Mouse (Mus musculus) kidney, embryonic 14.5 days (tissue): ENCODE measurements at regions not wholly inside any gene's neighbourhood (a gene's known extent, or its start where the extent isn't known, plus 50 kb on each side); places are given as distances from the start of the nearest gene placed in this dataset.

Experiments used
- ATAC-seq: fragments of 200-750 bp; cut with Nextera tagmentation; 2 replicates; pipeline ENCODE4 v1.8.0; 2017; ENCODE audit warnings: moderate number of reproducible peaks, mild to moderate bottlenecking, moderate TSS enrichment, moderate library complexity; ENCODE audit not compliant: low FRiP score, low TSS enrichment
- H3K27ac ChIP-seq: fragments of 300-500 bp; sonication (generic); 2 replicates; pipeline ENCODE4 v1.5.1; 2014; ENCODE audit warnings: low read depth, mild to moderate bottlenecking, low read length, moderate library complexity, mixed read lengths
- H3K27me3 ChIP-seq: fragments of 300-500 bp; sonication (generic); 2 replicates; pipeline ENCODE4 v1.6.1; 2014; ENCODE audit warnings: mild to moderate bottlenecking, low read length; ENCODE audit not compliant: control insufficient read depth, insufficient read depth
- H3K36me3 ChIP-seq: fragments of 300-500 bp; sonication (generic); 2 replicates; pipeline ENCODE4 v1.6.1; 2014; ENCODE audit warnings: low read length, mixed read lengths; ENCODE audit not compliant: control insufficient read depth, insufficient read depth
- H3K4me1 ChIP-seq: fragments of 300-500 bp; sonication (generic); 2 replicates; pipeline ENCODE4 v1.6.1; 2014; ENCODE audit warnings: low read length, mixed read lengths; ENCODE audit not compliant: control insufficient read depth, insufficient read depth
- H3K4me2 ChIP-seq: fragments of 300-500 bp; sonication (generic); replicated peaks from 2 replicates; pipeline ENCODE4 v1.6.1; 2014; ENCODE audit warnings: low read depth, mild to moderate bottlenecking, low read length
- H3K4me3 ChIP-seq: fragments of 300-500 bp; sonication (generic); 2 replicates; pipeline ENCODE4 v1.5.1; 2014; ENCODE audit warnings: mild to moderate bottlenecking, low read length
- H3K9ac ChIP-seq: fragments of 300-500 bp; sonication (generic); 2 replicates; pipeline ENCODE4 v1.6.1; 2014; ENCODE audit warnings: low read depth, mild to moderate bottlenecking, low read length, moderate library complexity
- H3K9me3 ChIP-seq: fragments of 300-500 bp; sonication (generic); 2 replicates; pipeline ENCODE4 v1.6.1; 2016; ENCODE audit warnings: low read length; ENCODE audit not compliant: control insufficient read depth
- WGBS: fragments of 180-500 bp; shearing (Covaris S2); extraction: QIAGEN DNeasy Blood & Tissue Kit; methylation state at CpG from one replicate; pipeline ENCODE4 v1.1.7; 2014; 5-methylcytosine and 5-hydroxymethylcytosine counted together

DNA sequence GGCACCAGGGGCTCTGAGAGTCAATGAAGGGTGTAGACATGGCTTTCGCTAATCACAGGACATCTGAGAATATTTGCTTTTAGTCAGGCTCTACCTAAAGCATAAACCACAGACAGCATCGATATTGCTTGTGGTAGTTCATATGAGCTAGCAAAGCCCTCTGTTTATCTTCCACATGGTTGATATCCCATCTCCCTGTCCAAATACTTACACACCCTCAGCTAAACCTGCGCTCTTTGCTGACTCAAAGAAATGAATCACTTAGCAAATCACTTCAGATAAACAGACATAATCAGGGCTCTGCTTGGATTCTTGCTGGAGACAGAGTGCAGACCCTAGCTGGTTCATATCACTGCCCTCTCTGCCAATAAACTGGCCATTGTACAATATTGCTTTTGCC is 298.8 kb downstream of the Rnd3 start:
- ATAC-seq = no peak
- Histone ChIP-seq H3K9me3 (no peaks in the 10 kb centered on the region), H3K9ac (no peak overlapping the region), H3K4me3 (no peak overlapping the region), H3K4me2 (no peak overlapping the region), H3K27ac (no peak overlapping the region), H3K4me1 (no peaks in the 10 kb centered on the region), H3K27me3 (no peaks in the 10 kb centered on the region), H3K36me3 (no peaks in the 10 kb centered on the region)
- 77% methylated on average over 3 of the region's 3 CpGs for WGBS

DNA sequence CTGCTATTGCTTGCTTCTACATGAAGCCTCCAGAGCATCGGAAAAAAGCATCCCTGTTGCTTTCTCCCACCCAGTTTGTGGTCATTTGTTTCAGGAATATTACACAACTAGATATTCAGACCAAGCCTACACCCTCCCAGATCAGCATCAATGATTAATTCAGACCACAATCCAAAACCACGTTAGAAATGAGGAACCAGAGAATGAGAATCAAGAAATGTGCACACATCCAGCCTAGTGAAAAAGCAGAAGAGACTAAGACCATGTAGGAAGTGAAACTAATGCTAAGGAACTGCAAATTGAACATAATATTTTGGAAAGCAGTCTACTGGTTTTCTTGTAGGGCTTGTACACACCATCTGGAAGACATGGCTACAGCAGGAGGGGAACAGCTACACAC is 307.0 kb downstream of the Rnd3 start:
- WGBS = 78% methylated on average over 2 of the region's 2 CpGs
- Histone ChIP-seq H3K27me3 (no peaks in the 10 kb centered on the region), H3K4me3 (no peak overlapping the region), H3K36me3 (no peaks in the 10 kb centered on the region), H3K27ac (no peak overlapping the region), H3K4me2 (no peak overlapping the region), H3K9ac (no peak overlapping the region), H3K9me3 (no peaks in the 10 kb centered on the region), H3K4me1 (no peaks in the 10 kb centered on the region)
- ATAC-seq = no peak

DNA sequence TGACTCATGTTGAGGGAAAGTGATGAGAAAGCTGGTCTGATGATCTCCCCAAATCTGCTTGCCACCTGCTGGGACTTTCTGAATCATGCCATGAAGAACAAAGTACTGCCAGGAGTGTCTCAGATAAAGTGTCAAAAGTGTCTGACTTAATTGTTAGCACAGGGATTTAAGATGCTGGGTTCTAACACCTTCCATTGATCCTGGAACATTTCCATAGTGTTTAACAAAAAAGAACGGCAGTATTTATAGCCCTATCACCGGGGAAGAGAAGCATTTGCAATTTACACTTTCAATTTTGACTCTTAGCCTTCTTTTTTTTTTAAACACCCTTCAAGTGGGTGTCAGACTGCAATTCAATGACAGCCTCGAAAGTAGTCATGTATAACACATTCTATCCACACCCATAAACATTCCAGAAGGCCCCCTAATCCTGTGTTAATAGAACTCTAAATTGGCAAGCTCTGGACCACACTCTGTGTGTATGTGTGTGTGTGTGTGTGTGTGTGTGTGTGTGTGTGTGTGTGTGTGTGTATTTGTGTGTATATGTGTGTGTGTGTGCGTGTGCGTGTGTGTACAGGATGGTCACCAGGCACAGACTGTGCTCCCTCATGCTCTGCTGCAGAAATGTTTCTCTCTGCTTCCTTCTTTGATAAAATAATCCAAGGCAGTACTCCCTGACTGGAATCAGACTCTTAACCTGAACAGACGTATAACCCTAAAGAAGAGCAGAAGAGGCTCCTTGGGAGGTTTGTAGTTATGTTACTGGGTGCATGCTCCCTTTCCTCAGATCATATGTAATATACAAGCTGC is 313.2 kb downstream of the Rnd3 start:
- Histone ChIP-seq H3K4me2 (no peak overlapping the region), H3K27ac (no peak overlapping the region), H3K9ac (no peak overlapping the region), H3K4me1 (no peaks in the 10 kb centered on the region), H3K27me3 (no peaks in the 10 kb centered on the region), H3K36me3 (no peaks in the 10 kb centered on the region), H3K4me3 (no peak overlapping the region), H3K9me3 (no peaks in the 10 kb centered on the region)
- WGBS = 55% methylated on average over 6 of the region's 6 CpGs
- ATAC-seq = no peak

DNA sequence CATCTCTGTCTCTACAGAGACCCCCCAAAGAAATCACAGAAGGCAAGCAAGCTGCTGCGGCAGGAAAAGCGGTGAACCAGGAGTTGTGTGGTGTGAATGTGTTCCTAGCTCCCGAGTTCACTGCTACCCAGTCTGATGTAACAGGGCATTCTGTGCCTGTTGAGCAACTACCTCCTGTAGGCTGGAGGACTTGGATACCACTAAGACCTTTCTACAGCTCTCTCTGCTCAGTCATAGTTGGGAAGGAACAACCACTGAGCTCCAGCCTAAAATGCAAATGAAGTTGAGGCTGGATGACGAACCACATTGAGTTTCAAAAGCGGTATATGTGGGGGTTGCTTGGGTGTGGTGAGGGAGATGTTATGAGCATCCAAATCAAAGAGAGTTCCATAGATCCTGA is 315.1 kb downstream of the Rnd3 start:
- Histone ChIP-seq H3K4me1 (no peaks in the 10 kb centered on the region), H3K27ac (no peak overlapping the region), H3K36me3 (no peaks in the 10 kb centered on the region), H3K9ac (no peak overlapping the region), H3K4me3 (no peak overlapping the region), H3K4me2 (no peak overlapping the region), H3K27me3 (no peaks in the 10 kb centered on the region), H3K9me3 (no peaks in the 10 kb centered on the region)
- ATAC-seq = no peak
- WGBS = 95% methylated on average over 5 of the region's 5 CpGs

DNA sequence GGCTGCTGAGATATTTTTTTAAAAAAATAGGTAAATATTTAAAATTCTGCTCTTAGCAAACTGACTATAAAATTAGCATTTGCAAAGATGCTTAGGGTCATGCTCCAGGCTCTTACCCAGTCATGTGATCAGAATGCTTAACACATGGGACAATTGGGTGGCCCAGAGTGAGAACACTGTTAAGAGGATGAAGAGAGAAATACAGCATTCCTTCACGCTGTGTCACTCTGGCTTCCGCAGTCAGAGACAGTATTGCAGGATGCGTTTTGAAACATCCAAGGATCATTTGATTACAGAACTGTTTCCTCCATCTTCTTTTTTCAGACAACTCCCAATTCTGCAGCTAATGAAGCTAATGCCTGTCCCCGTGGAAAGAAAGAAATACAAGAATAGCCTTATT is 316.4 kb downstream of the Rnd3 start:
- no peak overlapping the region for H3K9ac ChIP-seq
- no peak overlapping the region for H3K27ac ChIP-seq
- ATAC-seq = no peak
- WGBS = 86% methylated on average over 4 of the region's 4 CpGs
- H3K9me3 ChIP-seq = no peaks in the 10 kb centered on the region
- no peaks in the 10 kb centered on the region for H3K4me1 ChIP-seq
- no peak overlapping the region for H3K4me3 ChIP-seq
- H3K36me3 ChIP-seq = no peaks in the 10 kb centered on the region
- no peaks in the 10 kb centered on the region for H3K27me3 ChIP-seq
- no peak overlapping the region for H3K4me2 ChIP-seq

DNA sequence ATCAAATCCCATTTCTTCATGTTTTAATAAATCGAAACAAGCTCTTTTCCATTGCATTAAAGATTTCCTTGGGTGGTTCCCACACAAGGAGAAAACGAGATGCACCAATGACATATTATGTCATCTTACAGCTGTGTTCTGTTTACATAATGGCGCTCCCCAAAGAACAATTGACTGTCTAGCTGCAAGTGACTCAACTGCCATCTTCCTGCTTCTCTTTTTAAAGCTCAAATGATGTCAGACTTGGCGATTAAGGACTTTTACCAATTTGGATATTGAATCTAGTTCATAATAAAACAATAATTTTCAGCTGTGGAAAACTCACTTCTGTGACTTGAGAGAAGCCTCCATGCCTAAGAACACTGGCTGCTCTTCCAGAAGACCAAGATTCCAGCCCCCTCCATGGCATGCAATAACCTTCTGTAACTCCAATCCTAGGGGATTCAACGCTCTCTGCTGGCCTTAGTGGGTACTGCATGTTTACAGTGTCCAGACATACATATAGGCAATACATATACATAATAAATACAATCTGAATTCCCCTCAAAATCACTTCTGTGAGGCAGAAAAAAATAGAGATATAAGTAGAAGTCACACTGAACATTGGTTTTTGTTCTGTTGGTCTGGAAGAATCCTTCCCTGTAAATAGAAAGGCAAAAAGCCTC is 318.7 kb downstream of the Rnd3 start:
- no peaks in the 10 kb centered on the region for H3K4me1 ChIP-seq
- H3K9me3 ChIP-seq = no peaks in the 10 kb centered on the region
- H3K27ac ChIP-seq = no peak overlapping the region
- H3K9ac ChIP-seq = no peak overlapping the region
- no peak overlapping the region for H3K4me2 ChIP-seq
- 68% methylated on average over 5 of the region's 5 CpGs for WGBS
- no peak for ATAC-seq
- H3K27me3 ChIP-seq = no peaks in the 10 kb centered on the region
- H3K4me3 ChIP-seq = no peak overlapping the region
- H3K36me3 ChIP-seq = no peaks in the 10 kb centered on the region

DNA sequence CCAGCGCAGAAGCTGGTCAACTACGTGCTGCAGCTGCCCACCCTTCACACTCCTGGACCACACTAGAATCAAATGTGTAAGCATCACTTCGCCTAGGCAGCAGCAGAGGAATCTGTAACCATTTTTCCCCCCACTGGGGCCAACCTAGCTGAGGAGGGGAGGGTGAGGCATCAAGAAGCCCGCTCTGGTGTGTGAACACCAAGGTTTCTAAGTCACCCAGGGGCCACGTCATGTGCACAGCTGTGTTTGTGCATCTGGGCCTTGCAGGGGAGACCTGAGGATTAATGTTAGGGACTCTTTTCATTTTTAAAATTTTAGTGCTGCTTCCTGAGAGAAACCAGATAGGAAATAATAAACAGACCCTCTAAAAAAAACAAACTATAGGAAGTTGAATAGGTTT is 321.8 kb downstream of the Rnd3 start:
- Histone ChIP-seq H3K9ac (no peak overlapping the region), H3K4me2 (no peak overlapping the region), H3K4me1 (no peaks in the 10 kb centered on the region), H3K4me3 (no peak overlapping the region), H3K27me3 (no peaks in the 10 kb centered on the region), H3K27ac (no peak overlapping the region), H3K36me3 (no peaks in the 10 kb centered on the region), H3K9me3 (no peaks in the 10 kb centered on the region)
- 70% methylated on average over 5 of the region's 5 CpGs for WGBS
- ATAC-seq = no peak

DNA sequence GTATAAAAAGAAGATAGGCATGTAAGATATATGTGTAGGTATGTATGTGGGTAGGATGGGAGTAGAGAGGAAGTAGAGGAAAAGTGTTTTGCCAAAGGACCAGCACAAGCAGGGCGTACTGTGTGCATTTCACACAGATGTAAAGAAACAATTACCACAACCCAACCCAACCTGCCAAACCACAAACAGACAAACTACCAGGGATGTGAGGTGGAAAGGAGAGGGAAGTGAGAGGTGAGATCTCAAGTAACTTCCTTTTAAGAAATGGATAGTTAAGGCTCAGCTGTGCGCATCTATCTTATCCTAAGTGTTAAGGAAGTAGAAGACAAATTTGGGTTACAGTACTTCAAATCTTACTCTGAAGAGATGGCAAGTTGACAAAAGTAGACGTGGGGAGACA is 322.4 kb downstream of the Rnd3 start:
- H3K27ac ChIP-seq = no peak overlapping the region
- no peak overlapping the region for H3K9ac ChIP-seq
- no peaks in the 10 kb centered on the region for H3K9me3 ChIP-seq
- H3K4me1 ChIP-seq = no peaks in the 10 kb centered on the region
- no peaks in the 10 kb centered on the region for H3K27me3 ChIP-seq
- no peak overlapping the region for H3K4me2 ChIP-seq
- ATAC-seq = no peak
- no peak overlapping the region for H3K4me3 ChIP-seq
- no peaks in the 10 kb centered on the region for H3K36me3 ChIP-seq
- WGBS = 82% methylated on average over 3 of the region's 3 CpGs

DNA sequence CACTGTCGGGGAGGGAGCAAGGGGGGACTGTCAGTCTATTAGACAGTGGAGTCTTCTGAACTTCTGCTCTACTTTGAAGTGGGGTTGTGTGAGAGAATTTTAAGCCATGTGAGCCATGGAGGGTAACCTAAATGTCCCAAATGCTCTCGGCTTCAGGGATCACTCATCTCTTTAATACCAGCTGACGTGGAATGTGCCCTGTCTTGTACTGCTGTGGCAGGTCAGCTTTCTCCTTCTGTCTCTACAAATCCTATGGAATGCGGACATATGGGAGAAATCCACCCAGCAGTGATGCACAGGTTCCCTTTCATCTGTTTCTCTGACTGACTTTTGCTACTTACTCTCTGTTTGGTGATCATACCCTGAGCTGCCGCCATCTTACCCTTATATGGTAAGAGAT is 323.3 kb downstream of the Rnd3 start:
- Histone ChIP-seq H3K27me3 (no peaks in the 10 kb centered on the region), H3K36me3 (no peaks in the 10 kb centered on the region), H3K27ac (no peak overlapping the region), H3K4me2 (no peak overlapping the region), H3K4me1 (no peaks in the 10 kb centered on the region), H3K9me3 (no peaks in the 10 kb centered on the region), H3K4me3 (no peak overlapping the region), H3K9ac (no peak overlapping the region)
- ATAC-seq = no peak
- 89% methylated on average over 5 of the region's 5 CpGs for WGBS
